Mouse (Mus musculus): ENCODE measurements at regions not wholly inside any gene's neighbourhood (a gene's known extent, or its start where the extent isn't known, plus 50 kb on each side); places are given as distances from the start of the nearest gene placed in this dataset.

GRCm38 (mm10) chr7:133316701-133317475 lies 192.7 kb upstream of the Ctbp2 start:
- WGBS = 67% methylated on average over 9 of the region's 9 CpGs
- no peak for DNase-seq
- Histone ChIP-seq H3K9me3 (ENCODE audit: control insufficient read depth, low read length) (no peaks in the 10 kb centered on the region), H3K27me3 (ENCODE audit: control insufficient read depth, insufficient read depth, low read length) (no peaks in the 10 kb centered on the region), H3K36me3 (ENCODE audit: control insufficient read depth, insufficient read depth, low read length) (no peaks in the 10 kb centered on the region), H3K4me2 (ENCODE audit: low read length) (no peak overlapping the region), H3K9ac (replicated peaks; ENCODE audit: low read length) (no peak overlapping the region), H3K4me1 (ENCODE audit: control insufficient read depth, insufficient read depth, low read length) (peaks cover 3% of the 10 kb centered on the region; the same call in 1 of the 2 replicates), H3K27ac (replicated peaks; ENCODE audit: low read depth, low read length) (no peak overlapping the region), H3K4me3 (replicated peaks; ENCODE audit: low read depth, low read length) (no peak overlapping the region)
- ATAC-seq (ENCODE audit: low FRiP score, low TSS enrichment) = no peak

GRCm38 (mm10) chr7:133315197-133316029 lies 191.3 kb upstream of the Ctbp2 start:
- Histone ChIP-seq H3K9me3 (ENCODE audit: control insufficient read depth, low read length) (no peaks in the 10 kb centered on the region), H3K4me2 (ENCODE audit: low read length) (no peak overlapping the region), H3K9ac (replicated peaks; ENCODE audit: low read length) (no peak overlapping the region), H3K4me3 (replicated peaks; ENCODE audit: low read depth, low read length) (no peak overlapping the region), H3K27me3 (ENCODE audit: control insufficient read depth, insufficient read depth, low read length) (no peaks in the 10 kb centered on the region), H3K36me3 (ENCODE audit: control insufficient read depth, insufficient read depth, low read length) (no peaks in the 10 kb centered on the region), H3K4me1 (ENCODE audit: control insufficient read depth, insufficient read depth, low read length) (peaks cover 3% of the 10 kb centered on the region; the same call in 1 of the 2 replicates), H3K27ac (replicated peaks; ENCODE audit: low read depth, low read length) (no peak overlapping the region)
- 50% methylated on average over 10 of the region's 10 CpGs for WGBS
- ATAC-seq (ENCODE audit: low FRiP score, low TSS enrichment) (no peak), DNase-seq (no peak)

GRCm38 (mm10) chr7:133313115-133313514 lies 189.0 kb upstream of the Ctbp2 start:
- Histone ChIP-seq H3K9me3 (ENCODE audit: control insufficient read depth, low read length) (no peaks in the 10 kb centered on the region), H3K27me3 (ENCODE audit: control insufficient read depth, insufficient read depth, low read length) (no peaks in the 10 kb centered on the region), H3K4me3 (replicated peaks; ENCODE audit: low read depth, low read length) (no peak overlapping the region), H3K4me2 (ENCODE audit: low read length) (no peak overlapping the region), H3K36me3 (ENCODE audit: control insufficient read depth, insufficient read depth, low read length) (no peaks in the 10 kb centered on the region), H3K4me1 (ENCODE audit: control insufficient read depth, insufficient read depth, low read length) (peaks cover 3% of the 10 kb centered on the region; the same call in 1 of the 2 replicates), H3K27ac (replicated peaks; ENCODE audit: low read depth, low read length) (0 out of 2 replicates have a peak overlapping the region, but pooled peaks have one; percentile 23), H3K9ac (replicated peaks; ENCODE audit: low read length) (no peak overlapping the region)
- 21% methylated on average over 5 of the region's 5 CpGs for WGBS
- DNase-seq = peak; percentile 32
- ATAC-seq (ENCODE audit: low FRiP score, low TSS enrichment) = no peak

DNA sequence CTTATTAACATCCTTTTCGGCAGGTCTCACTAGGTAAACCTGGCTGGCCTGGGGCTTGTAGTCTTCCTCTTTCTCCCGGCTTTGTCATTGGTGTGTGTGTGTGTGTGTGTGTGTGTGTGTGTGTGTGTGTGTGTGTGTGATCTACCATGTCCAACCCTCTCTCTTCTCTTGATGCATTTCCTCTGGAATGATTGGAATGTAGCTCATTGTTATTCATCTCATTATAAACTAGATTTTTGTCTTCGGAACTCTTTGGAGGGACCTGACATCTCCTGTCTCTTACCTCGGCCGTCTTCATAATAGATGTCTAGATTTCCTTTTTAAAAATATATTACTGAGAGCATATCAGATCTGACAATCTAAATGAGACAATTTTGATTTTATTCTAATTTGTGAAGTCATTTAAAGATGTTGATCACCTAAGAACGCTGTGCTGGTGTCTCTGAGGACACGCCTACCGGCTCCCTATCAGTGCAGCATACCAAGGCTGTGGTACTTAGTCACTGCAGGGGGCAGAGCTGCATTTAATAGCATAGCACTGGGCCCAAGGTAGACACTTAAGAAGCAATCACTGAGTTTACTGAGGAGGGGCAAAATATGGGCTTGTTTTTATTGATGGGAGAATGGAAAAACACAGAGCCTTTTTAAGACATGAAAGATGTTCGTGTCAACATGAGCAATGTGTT lies 187.1 kb upstream of the Ctbp2 start:
- H3K9me3 ChIP-seq (ENCODE audit: control insufficient read depth, low read length) = no peaks in the 10 kb centered on the region
- DNase-seq = peak; percentile 24
- H3K4me1 ChIP-seq (ENCODE audit: control insufficient read depth, insufficient read depth, low read length) = peaks cover 3% of the 10 kb centered on the region; the same call in 1 of the 2 replicates
- H3K9ac ChIP-seq (replicated peaks; ENCODE audit: low read length) = no peak overlapping the region
- no peak overlapping the region for H3K4me3 ChIP-seq (replicated peaks; ENCODE audit: low read depth, low read length)
- ATAC-seq (ENCODE audit: low FRiP score, low TSS enrichment) = no peak
- no peaks in the 10 kb centered on the region for H3K36me3 ChIP-seq (ENCODE audit: control insufficient read depth, insufficient read depth, low read length)
- no peak overlapping the region for H3K27ac ChIP-seq (replicated peaks; ENCODE audit: low read depth, low read length)
- 28% methylated on average over 9 of the region's 9 CpGs for WGBS
- no peaks in the 10 kb centered on the region for H3K27me3 ChIP-seq (ENCODE audit: control insufficient read depth, insufficient read depth, low read length)
- H3K4me2 ChIP-seq (ENCODE audit: low read length) = no peak overlapping the region

DNA sequence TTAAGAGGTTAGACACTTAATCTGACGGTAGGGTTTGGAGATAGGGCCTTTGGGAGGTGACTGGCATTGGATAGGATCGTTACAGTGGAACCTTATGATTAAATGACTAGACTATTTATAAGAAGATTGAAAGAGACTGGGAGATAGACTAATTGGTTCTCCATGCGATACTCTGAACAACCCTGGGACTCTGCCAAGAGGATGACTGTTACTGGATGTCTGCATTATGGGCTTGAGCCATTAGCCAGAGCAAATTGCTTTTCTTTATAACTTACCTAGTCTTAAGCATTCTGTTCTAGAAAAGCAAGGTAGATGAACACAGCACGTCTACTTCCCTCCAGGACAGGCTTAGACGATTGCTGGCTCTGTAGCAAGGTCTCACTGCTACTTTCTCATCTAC lies 180.3 kb upstream of the Ctbp2 start:
- DNase-seq = no peak
- Histone ChIP-seq H3K4me3 (replicated peaks; ENCODE audit: low read depth, low read length) (no peak overlapping the region), H3K9ac (replicated peaks; ENCODE audit: low read length) (no peak overlapping the region), H3K9me3 (ENCODE audit: control insufficient read depth, low read length) (no peaks in the 10 kb centered on the region), H3K27me3 (ENCODE audit: control insufficient read depth, insufficient read depth, low read length) (no peaks in the 10 kb centered on the region), H3K36me3 (ENCODE audit: control insufficient read depth, insufficient read depth, low read length) (no peaks in the 10 kb centered on the region), H3K27ac (replicated peaks; ENCODE audit: low read depth, low read length) (no peak overlapping the region), H3K4me2 (ENCODE audit: low read length) (no peak overlapping the region), H3K4me1 (ENCODE audit: control insufficient read depth, insufficient read depth, low read length) (no peaks in the 10 kb centered on the region)
- no peak for ATAC-seq (ENCODE audit: low FRiP score, low TSS enrichment)
- 75% methylated on average over 5 of the region's 5 CpGs for WGBS

DNA sequence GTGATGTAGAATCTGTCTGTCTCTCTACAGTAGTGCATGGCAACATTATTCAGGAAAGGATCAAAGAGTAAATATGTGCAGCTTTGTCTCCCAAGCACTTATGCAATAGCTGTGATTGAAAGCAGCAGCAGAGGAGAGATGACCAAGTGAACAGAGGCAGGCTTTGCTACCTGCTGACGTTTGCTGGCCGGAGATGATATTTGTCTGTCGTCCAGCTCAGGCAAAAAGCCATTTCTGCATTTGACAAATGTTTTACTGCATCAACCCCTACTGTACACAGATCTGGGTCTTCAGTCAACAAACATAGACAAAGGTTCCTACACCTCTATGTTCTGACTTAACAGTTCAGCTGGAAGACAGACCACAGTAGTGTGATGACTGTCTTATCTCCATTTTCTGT lies 166.3 kb upstream of the Ctbp2 start:
- H3K4me1 ChIP-seq (ENCODE audit: control insufficient read depth, insufficient read depth, low read length) = no peaks in the 10 kb centered on the region
- H3K36me3 ChIP-seq (ENCODE audit: control insufficient read depth, insufficient read depth, low read length) = no peaks in the 10 kb centered on the region
- no peak overlapping the region for H3K27ac ChIP-seq (replicated peaks; ENCODE audit: low read depth, low read length)
- H3K9ac ChIP-seq (replicated peaks; ENCODE audit: low read length) = no peak overlapping the region
- no peaks in the 10 kb centered on the region for H3K9me3 ChIP-seq (ENCODE audit: control insufficient read depth, low read length)
- H3K4me2 ChIP-seq (ENCODE audit: low read length) = no peak overlapping the region
- ATAC-seq (ENCODE audit: low FRiP score, low TSS enrichment) (no peak), DNase-seq (no peak)
- no peaks in the 10 kb centered on the region for H3K27me3 ChIP-seq (ENCODE audit: control insufficient read depth, insufficient read depth, low read length)
- 92% methylated on average over 3 of the region's 3 CpGs for WGBS
- H3K4me3 ChIP-seq (replicated peaks; ENCODE audit: low read depth, low read length) = no peak overlapping the region

- Histone ChIP-seq H3K9ac (replicated peaks; ENCODE audit: low read length) (no peak overlapping the region), H3K9me3 (ENCODE audit: control insufficient read depth, low read length) (no peaks in the 10 kb centered on the region), H3K36me3 (ENCODE audit: control insufficient read depth, insufficient read depth, low read length) (no peaks in the 10 kb centered on the region), H3K4me2 (ENCODE audit: low read length) (no peak overlapping the region), H3K4me1 (ENCODE audit: control insufficient read depth, insufficient read depth, low read length) (no peaks in the 10 kb centered on the region), H3K27me3 (ENCODE audit: control insufficient read depth, insufficient read depth, low read length) (no peaks in the 10 kb centered on the region), H3K4me3 (replicated peaks; ENCODE audit: low read depth, low read length) (no peak overlapping the region), H3K27ac (replicated peaks; ENCODE audit: low read depth, low read length) (no peak overlapping the region)
- WGBS = 59% methylated on average over 3 of the region's 3 CpGs
- DNase-seq (peak; percentile 28), ATAC-seq (ENCODE audit: low FRiP score, low TSS enrichment) (no peak)
Observed at GRCm38 (mm10) chr7:133288236-133288635, 164.1 kb upstream of the Ctbp2 start.

GRCm38 (mm10) chr7:133286836-133287235 lies 162.7 kb upstream of the Ctbp2 start:
- Histone ChIP-seq H3K4me3 (replicated peaks; ENCODE audit: low read depth, low read length) (no peak overlapping the region), H3K4me1 (ENCODE audit: control insufficient read depth, insufficient read depth, low read length) (no peaks in the 10 kb centered on the region), H3K27me3 (ENCODE audit: control insufficient read depth, insufficient read depth, low read length) (no peaks in the 10 kb centered on the region), H3K9ac (replicated peaks; ENCODE audit: low read length) (no peak overlapping the region), H3K4me2 (ENCODE audit: low read length) (no peak overlapping the region), H3K9me3 (ENCODE audit: control insufficient read depth, low read length) (no peaks in the 10 kb centered on the region), H3K27ac (replicated peaks; ENCODE audit: low read depth, low read length) (no peak overlapping the region), H3K36me3 (ENCODE audit: control insufficient read depth, insufficient read depth, low read length) (no peaks in the 10 kb centered on the region)
- DNase-seq = no peak
- WGBS = 90% methylated on average over 7 of the region's 7 CpGs
- ATAC-seq (ENCODE audit: low FRiP score, low TSS enrichment) = no peak

Measured in midbrain, embryonic 14.5 days (tissue).